Mouse (Mus musculus) kidney, adult 2 months (tissue): ENCODE results near the gene Ryr3. TPM values are rescaled to one million over a fixed set of nuclear protein-coding genes. Genes with fewer than 3 reads are reported as not detected.

Experiments used
- DNase-seq: peaks from one replicate; pipeline ENCODE4 v3.0.0; 2021
- H3K27ac ChIP-seq: fragments of 200-500 bp; 2 replicates; pipeline ENCODE4 v1.5.1; 2012; ENCODE audit warnings: low read depth, low read length, control low read depth, inconsistent platforms; ENCODE audit not compliant: insufficient read depth
- H3K27me3 ChIP-seq: fragments of 200-500 bp; replicated peaks from 2 replicates; pipeline ENCODE4 v1.6.1; 2012; ENCODE audit warnings: mild to moderate bottlenecking, moderate library complexity, low read length, inconsistent platforms; ENCODE audit not compliant: control insufficient read depth, insufficient read depth
- H3K36me3 ChIP-seq: fragments of 200-500 bp; 2 replicates; pipeline ENCODE4 v1.6.1; 2012; ENCODE audit warnings: mild to moderate bottlenecking, moderate library complexity, low read length, inconsistent platforms; ENCODE audit not compliant: control insufficient read depth, insufficient read depth
- H3K4me1 ChIP-seq: fragments of 200-500 bp; 2 replicates; pipeline ENCODE4 v1.6.1; 2011; ENCODE audit warnings: low read length; ENCODE audit not compliant: control insufficient read depth, insufficient read depth
- H3K4me3 ChIP-seq: fragments of 200-500 bp; 2 replicates; pipeline ENCODE4 v1.5.1; 2011; ENCODE audit warnings: mild to moderate bottlenecking, low read depth, low read length, control low read depth; ENCODE audit not compliant: insufficient read depth
- CTCF ChIP-seq: fragments of 200-500 bp; conservative IDR thresholded peaks from 2 replicates; pipeline ENCODE4 v1.5.1; 2011; ENCODE audit warnings: low read depth, mild to moderate bottlenecking, control low read depth, low read length, moderate library complexity, mixed read lengths; ENCODE audit not compliant: insufficient read depth, insufficient read length
- POLR2A ChIP-seq: fragments of 200-500 bp; IDR thresholded peaks from one replicate; pipeline ENCODE4 v1.6.1; 2011; ENCODE audit warnings: low read depth, low read length, control low read depth
- WGBS: fragments of 180-500 bp; shearing (Covaris S2); methylation state at CpG from one replicate; pipeline ENCODE4 v1.1.7; 2018; 5-methylcytosine and 5-hydroxymethylcytosine counted together
- polyA plus RNA-seq: library from polyadenylated mRNA; depleted of rRNA; stranded (reverse); fragments of >200 nt; gene quantifications from 2 replicates; pipeline ENCODE4 v1.2.3, GENCODE M21; 2012

The Ryr3 gene
- polyA plus RNA-seq, 1 experiment, result 0.08 TPM

DNA sequence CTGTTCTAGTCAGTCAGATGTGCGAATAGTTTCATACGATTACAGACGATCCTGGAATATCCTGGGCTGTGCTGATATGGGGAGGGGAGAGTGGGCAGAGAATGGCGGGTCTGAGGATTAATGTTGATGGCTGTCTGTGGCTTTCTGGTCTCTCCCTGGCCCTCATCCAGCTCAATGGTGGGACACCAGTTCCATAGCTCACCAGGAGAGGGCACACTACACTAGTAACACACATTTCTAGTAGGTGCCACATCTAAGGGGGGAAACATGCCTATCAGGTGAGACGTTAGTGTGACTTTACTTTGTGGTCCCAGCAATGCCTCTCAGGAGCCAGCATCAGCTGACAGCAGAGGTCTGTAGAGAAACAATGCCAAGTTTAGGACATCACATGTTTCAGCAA is 451.9 kb downstream of the Ryr3 start:
- no peak for TF ChIP-seq POLR2A
- peak; percentile 53; the same call in 1 of the 2 replicates for TF ChIP-seq CTCF
- no peak overlapping the region for H3K4me3 ChIP-seq
- peak; percentile 32 for DNase-seq
- no peaks in the 10 kb centered on the region for H3K4me1 ChIP-seq
- H3K27ac ChIP-seq, result no peak overlapping the region
- WGBS, result 56% methylated on average over 5 of the region's 5 CpGs
- no peaks in the 10 kb centered on the region for H3K36me3 ChIP-seq
- no peaks in the 10 kb centered on the region for H3K27me3 ChIP-seq

DNA sequence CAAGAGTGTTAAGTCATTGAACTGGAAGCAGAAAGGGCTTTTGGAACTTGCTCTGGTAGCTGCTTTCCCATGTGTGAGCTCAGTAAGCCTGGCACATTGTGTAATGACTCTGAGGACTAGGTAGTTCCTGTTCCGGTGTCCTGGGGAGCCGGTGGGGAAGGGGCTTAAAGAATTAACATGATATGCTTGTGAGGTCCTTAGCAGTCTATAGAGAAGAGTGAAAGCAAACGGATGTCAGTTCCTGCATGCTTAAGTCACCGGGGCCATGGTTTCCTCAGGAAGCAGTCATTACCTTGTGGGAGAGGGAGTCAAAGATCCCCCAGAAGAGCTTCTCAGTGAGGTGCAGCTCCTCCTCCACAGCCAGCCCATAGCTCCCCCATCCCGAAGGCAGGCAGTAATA is 452.6 kb downstream of the Ryr3 start:
- DNase-seq, result peak; percentile 9
- Histone ChIP-seq H3K4me3 (no peak overlapping the region), H3K4me1 (no peaks in the 10 kb centered on the region), H3K36me3 (no peaks in the 10 kb centered on the region), H3K27me3 (no peaks in the 10 kb centered on the region), H3K27ac (no peak overlapping the region)
- TF ChIP-seq CTCF (no peak), POLR2A (no peak)
- WGBS, result 42% methylated on average over 5 of the region's 5 CpGs

DNA sequence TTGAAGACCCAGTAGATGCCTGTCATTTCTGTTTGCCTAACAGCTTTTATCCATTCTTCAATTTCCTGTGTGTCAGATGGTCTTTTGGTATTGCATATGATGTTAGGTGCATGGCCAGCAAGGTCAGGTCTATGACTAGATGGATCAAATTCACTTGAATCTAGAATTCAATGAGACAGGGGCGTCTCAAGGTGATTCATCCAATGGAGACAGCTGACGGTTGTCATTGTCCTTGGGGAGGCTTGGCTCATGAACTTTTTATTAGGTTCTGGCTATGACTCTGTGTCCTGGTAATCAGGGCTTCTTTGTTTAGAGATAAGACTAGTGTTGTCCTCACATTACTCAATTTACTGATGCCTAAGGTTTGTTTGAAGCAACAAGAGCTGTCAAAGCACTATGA is 454.9 kb downstream of the Ryr3 start:
- no peak for DNase-seq
- TF ChIP-seq CTCF (no peak), POLR2A (no peak)
- no peak overlapping the region for H3K4me3 ChIP-seq
- 81% methylated on average over 2 of the region's 2 CpGs for WGBS
- no peaks in the 10 kb centered on the region for H3K36me3 ChIP-seq
- H3K4me1 ChIP-seq, result no peaks in the 10 kb centered on the region
- H3K27me3 ChIP-seq, result no peaks in the 10 kb centered on the region
- no peak overlapping the region for H3K27ac ChIP-seq

DNA sequence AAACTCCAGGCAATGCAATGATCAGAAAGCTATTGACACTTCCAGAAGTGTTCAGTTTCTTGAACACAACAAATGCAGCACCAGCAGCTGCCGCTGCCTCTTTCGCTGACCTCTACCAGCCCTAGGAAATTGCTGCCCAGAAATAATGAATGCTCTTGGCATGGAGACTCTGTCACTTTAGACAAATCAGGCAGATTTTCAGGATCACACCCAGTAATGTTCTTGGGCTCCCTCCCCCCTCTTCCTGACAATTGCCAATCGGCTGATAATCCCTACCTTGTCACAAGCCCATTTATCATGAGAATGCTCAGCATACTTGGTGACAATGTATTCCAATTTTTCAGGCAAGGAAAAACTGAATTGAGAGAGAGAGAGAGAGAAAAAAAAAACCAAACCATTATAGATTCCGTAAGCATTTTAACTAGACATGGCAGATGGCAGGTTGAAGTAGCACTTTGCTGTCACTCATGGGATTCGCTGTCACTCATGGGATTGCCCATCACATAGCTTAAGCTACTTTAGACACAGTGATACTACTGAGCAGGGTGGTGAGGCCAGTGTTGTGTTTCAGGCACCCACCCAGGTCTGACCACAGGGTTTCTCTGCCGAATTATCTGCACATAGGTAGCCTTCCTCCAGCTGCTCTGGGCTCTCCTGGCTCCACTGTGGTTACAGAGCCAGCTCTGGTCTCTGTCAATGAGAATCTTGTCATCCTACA is 455.5 kb downstream of the Ryr3 start:
- no peak for TF ChIP-seq POLR2A
- TF ChIP-seq CTCF, result no peak
- peak; percentile 29 for DNase-seq

DNA sequence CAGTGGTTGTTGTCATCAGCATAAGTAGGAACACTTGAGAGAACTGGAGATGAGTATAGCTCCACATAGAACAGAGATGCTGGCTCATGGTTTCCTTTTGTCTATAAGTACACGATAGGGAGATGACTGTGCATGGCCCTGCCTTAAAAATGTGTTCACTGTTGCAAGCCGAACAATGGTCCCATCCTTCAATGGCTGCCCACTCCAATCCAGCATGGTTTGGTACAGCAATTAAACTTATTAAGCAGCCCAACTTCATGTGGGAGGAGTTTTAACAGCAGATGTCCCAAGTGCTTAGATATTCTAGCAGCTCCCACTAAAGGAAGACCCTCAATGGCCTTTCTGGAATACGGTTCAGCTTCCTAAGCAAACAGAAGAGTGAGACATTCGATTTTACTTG is 456.2 kb downstream of the Ryr3 start:
- Histone ChIP-seq H3K36me3 (no peaks in the 10 kb centered on the region), H3K27ac (no peak overlapping the region), H3K4me3 (no peak overlapping the region), H3K4me1 (no peaks in the 10 kb centered on the region), H3K27me3 (no peaks in the 10 kb centered on the region)
- DNase-seq, result no peak
- 41% methylated on average over 4 of the region's 4 CpGs for WGBS
- no peak for TF ChIP-seq POLR2A
- no peak for TF ChIP-seq CTCF

More for the DNA sequence above, 455.5 kb downstream of the Ryr3 start:
- Histone ChIP-seq H3K4me1 (no peaks in the 10 kb centered on the region), H3K36me3 (no peaks in the 10 kb centered on the region), H3K27ac (no peak overlapping the region), H3K27me3 (no peaks in the 10 kb centered on the region), H3K4me3 (no peak overlapping the region)
- WGBS, result 64% methylated on average over 6 of the region's 6 CpGs

DNA sequence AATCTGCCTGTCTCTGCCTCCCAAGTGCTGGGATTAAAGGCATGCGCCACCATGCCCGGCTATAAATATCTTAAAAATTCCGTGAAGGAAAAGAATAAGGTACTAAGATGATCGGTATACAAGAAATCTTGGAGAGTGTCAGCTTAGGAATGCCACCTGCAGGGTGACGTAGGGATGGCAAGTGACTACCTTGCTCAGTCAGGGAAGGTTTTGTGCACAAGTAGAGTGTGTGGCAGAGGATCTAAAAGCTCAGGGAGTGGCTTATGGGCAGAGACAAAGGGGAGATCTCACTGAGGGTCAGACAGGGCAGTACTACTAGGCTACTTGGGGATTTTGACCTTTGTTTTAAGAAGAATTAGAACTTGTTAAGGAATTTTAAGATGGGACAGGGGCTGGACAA is 457.2 kb downstream of the Ryr3 start:
- no peak overlapping the region for H3K4me3 ChIP-seq
- WGBS, result 61% methylated on average over 5 of the region's 5 CpGs
- H3K27me3 ChIP-seq, result no peaks in the 10 kb centered on the region
- TF ChIP-seq CTCF (peak; percentile 53; the same call in 1 of the 2 replicates), POLR2A (no peak)
- DNase-seq, result peak; percentile 10
- no peak overlapping the region for H3K27ac ChIP-seq
- H3K4me1 ChIP-seq, result no peaks in the 10 kb centered on the region
- no peaks in the 10 kb centered on the region for H3K36me3 ChIP-seq

DNA sequence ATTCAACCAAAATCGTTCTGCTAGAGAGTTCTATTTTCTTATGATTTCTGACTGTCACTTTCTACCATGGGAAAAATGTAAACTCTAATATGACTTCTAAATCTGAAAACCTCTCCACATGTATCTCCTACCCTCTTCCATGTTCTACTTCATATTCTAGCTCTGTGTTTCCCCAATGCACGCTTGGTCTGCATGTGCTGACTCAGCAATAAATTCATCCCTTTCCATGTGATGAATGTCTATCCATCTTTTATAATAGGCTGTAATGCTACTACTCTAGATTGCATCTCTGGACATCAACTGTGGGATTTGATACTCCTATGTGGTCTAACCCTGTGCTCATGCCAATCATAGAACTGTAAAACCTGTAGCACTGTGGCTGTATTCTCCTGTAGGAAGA is 458.2 kb downstream of the Ryr3 start:
- 89% methylated on average over 2 of the region's 2 CpGs for WGBS
- no peak for TF ChIP-seq CTCF
- TF ChIP-seq POLR2A, result no peak
- Histone ChIP-seq H3K36me3 (no peaks in the 10 kb centered on the region), H3K27ac (no peak overlapping the region), H3K4me3 (no peak overlapping the region), H3K27me3 (no peaks in the 10 kb centered on the region), H3K4me1 (no peaks in the 10 kb centered on the region)
- DNase-seq, result no peak

DNA sequence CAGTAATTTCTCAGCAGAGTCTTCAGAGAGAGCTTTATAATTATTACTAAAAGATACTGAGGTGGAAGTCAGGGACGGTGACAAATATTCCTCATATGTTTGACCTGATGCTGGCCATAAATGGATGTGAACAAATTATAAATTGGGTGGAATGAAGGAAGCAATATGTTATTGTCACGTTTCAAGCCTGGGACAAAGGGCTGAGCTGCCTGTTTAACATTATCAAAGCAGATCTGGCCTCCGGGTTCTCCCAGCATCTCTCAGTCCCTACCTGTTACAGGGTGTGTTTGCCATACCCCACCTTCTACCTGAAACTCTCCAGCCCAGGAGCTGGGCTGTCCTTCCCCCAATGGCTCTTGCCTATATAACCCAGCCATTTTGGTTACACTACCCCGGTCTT is 463.6 kb downstream of the Ryr3 start:
- no peak for DNase-seq
- H3K27ac ChIP-seq, result no peak overlapping the region
- H3K36me3 ChIP-seq, result no peaks in the 10 kb centered on the region
- WGBS, result 81% methylated on average over 4 of the region's 4 CpGs
- H3K4me3 ChIP-seq, result no peak overlapping the region
- no peaks in the 10 kb centered on the region for H3K4me1 ChIP-seq
- TF ChIP-seq CTCF, result no peak
- no peak for TF ChIP-seq POLR2A
- no peaks in the 10 kb centered on the region for H3K27me3 ChIP-seq
